Mouse (Mus musculus) midbrain, embryonic 11.5 days (tissue): Measurements from ENCODE around the gene Tmem270. TPM values are rescaled to one million over a fixed set of nuclear protein-coding genes. Genes with fewer than 3 reads are reported as not detected.
A peak's percentile ranks its signal among the peaks of the same experiment; 100 is the strongest.

Experiments
- ATAC-seq: fragments of 200-750 bp; cut with Nextera tagmentation; 2 replicates; pipeline ENCODE4 v1.8.0; 2017; ENCODE audit warnings: moderate TSS enrichment, moderate library complexity; ENCODE audit not compliant: low FRiP score
- DNase-seq: peaks from one replicate; pipeline ENCODE4 v3.0.0; 2015; ENCODE audit warnings: low spot score; ENCODE audit errors: missing footprints
- H3K27ac ChIP-seq: fragments of 300-500 bp; sonication (generic); 2 replicates; pipeline ENCODE4 v1.5.1; 2014; ENCODE audit warnings: low read depth, low read length
- H3K27me3 ChIP-seq: fragments of 300-500 bp; sonication (generic); 2 replicates; pipeline ENCODE4 v1.6.1; 2014; ENCODE audit warnings: mild to moderate bottlenecking, low read length, moderate library complexity, mixed read lengths; ENCODE audit not compliant: control insufficient read depth, insufficient read depth
- H3K36me3 ChIP-seq: fragments of 300-500 bp; sonication (generic); 2 replicates; pipeline ENCODE4 v1.6.1; 2014; ENCODE audit warnings: mild to moderate bottlenecking, low read length, moderate library complexity, mixed read lengths; ENCODE audit not compliant: control insufficient read depth, insufficient read depth
- H3K4me1 ChIP-seq: fragments of 300-500 bp; sonication (generic); 2 replicates; pipeline ENCODE4 v1.6.1; 2014; ENCODE audit warnings: low read length; ENCODE audit not compliant: control insufficient read depth, insufficient read depth
- H3K4me2 ChIP-seq: fragments of 300-500 bp; sonication (generic); 2 replicates; pipeline ENCODE4 v1.6.1; 2014; ENCODE audit warnings: mild to moderate bottlenecking, moderate library complexity
- H3K4me3 ChIP-seq: fragments of 300-500 bp; sonication (generic); 2 replicates; pipeline ENCODE4 v1.5.1; 2014; ENCODE audit warnings: low read depth, low read length
- H3K9ac ChIP-seq: fragments of 300-500 bp; sonication (generic); 2 replicates; pipeline ENCODE4 v1.6.1; 2014; ENCODE audit warnings: low read length
- H3K9me3 ChIP-seq: fragments of 300-500 bp; sonication (generic); 2 replicates; pipeline ENCODE4 v1.6.1; 2016; ENCODE audit warnings: low read length; ENCODE audit not compliant: control insufficient read depth
- WGBS: fragments of 180-500 bp; shearing (Covaris S2); extraction: QIAGEN DNeasy Blood & Tissue Kit; methylation state at CpG from one replicate; pipeline ENCODE4 v1.1.7; 2014; 5-methylcytosine and 5-hydroxymethylcytosine counted together
- polyA plus RNA-seq: library from polyadenylated mRNA; unstranded; fragments of >200 nt; fragmentation: Nextera tagmentation; extraction: Ambion mirVana; gene quantifications from 2 replicates; pipeline ENCODE4 v1.2.1, GENCODE M21; 2014

Tmem270 gene
- polyA plus RNA-seq, 1 experiment from 2014 or later: not detected

- Histone ChIP-seq H3K4me3 (no peak overlapping the region), H3K4me1 (no peaks in the 10 kb centered on the region)
- ATAC-seq: no peak
Measured at GRCm38 (mm10) chr5:134859193-134859592, 47.3 kb downstream of the Tmem270 start.

DNA sequence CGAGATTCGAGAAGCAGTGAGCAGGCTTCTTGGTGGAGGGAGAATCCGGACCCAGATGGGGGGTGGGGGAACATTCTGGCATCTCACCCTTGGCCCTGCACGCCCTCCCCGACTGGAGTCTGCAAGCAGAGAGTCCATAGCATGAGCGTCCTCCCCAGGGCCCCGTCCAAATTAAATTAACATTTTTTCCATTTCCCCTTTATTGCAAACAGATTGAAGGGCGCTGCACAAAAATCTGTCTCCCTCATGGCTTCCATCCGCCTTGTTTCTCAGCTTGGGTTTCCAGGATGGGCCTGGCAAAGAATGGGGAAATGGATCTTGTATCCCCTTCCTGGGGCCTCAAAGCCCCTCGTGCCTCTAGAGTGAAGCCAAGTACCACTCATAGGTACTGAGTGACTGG, 48.2 kb downstream of the Tmem270 start:
- H3K9me3 ChIP-seq: no peaks in the 10 kb centered on the region
- peak; percentile 60 for DNase-seq
- no peaks in the 10 kb centered on the region for H3K4me1 ChIP-seq
- H3K27ac ChIP-seq: no peak overlapping the region
- no peaks in the 10 kb centered on the region for H3K27me3 ChIP-seq
- no peak overlapping the region for H3K4me2 ChIP-seq
- WGBS: 86% methylated on average over 10 of the region's 10 CpGs
- no peak overlapping the region for H3K9ac ChIP-seq
- no peaks in the 10 kb centered on the region for H3K36me3 ChIP-seq
- no peak overlapping the region for H3K4me3 ChIP-seq
- ATAC-seq: no peak

More at GRCm38 (mm10) chr5:134859193-134859592, 47.3 kb downstream of the Tmem270 start:
- Histone ChIP-seq H3K9me3 (no peaks in the 10 kb centered on the region), H3K36me3 (no peaks in the 10 kb centered on the region), H3K4me2 (no peak overlapping the region), H3K27ac (no peak overlapping the region), H3K9ac (no peak overlapping the region), H3K27me3 (no peaks in the 10 kb centered on the region)
- 86% methylated on average over 5 of the region's 5 CpGs for WGBS
- DNase-seq: no peak

- Histone ChIP-seq H3K4me1 (no peaks in the 10 kb centered on the region), H3K27ac (no peak overlapping the region), H3K9ac (no peak overlapping the region), H3K27me3 (no peaks in the 10 kb centered on the region), H3K9me3 (no peaks in the 10 kb centered on the region), H3K4me2 (no peak overlapping the region), H3K4me3 (no peak overlapping the region), H3K36me3 (no peaks in the 10 kb centered on the region)
- DNase-seq (peak; percentile 62), ATAC-seq (no peak)
- 83% methylated on average over 5 of the region's 5 CpGs for WGBS
Measured at GRCm38 (mm10) chr5:134852873-134853272, 53.7 kb downstream of the Tmem270 start.

Other genes starting within 250 kb of the Tmem270 start
- gene Limk1, start 218.1 kb downstream of the Tmem270 start, polyA plus RNA-seq: 8.4 and 9.1 TPM in 2 replicates
- 1.1 and 2.0 TPM in 2 replicates for gene Eln, start 159.4 kb downstream of the Tmem270 start, polyA plus RNA-seq
- gene Cldn13, start 8.8 kb upstream of the Tmem270 start, polyA plus RNA-seq: 3.8 and 3.9 TPM in 2 replicates
- 9.1 and 9.2 TPM in 2 replicates for gene Mettl27, start 25.6 kb upstream of the Tmem270 start, polyA plus RNA-seq
- gene Cldn4, start 40.2 kb upstream of the Tmem270 start, polyA plus RNA-seq: 2.5 and 2.7 TPM in 2 replicates
- 0.59 and 1.4 TPM in 2 replicates for gene Cldn3, start 79.5 kb upstream of the Tmem270 start, polyA plus RNA-seq
- 37.8 and 41.2 TPM in 2 replicates for gene Abhd11, start 102.4 kb upstream of the Tmem270 start, polyA plus RNA-seq
- 16.1 and 17.7 TPM in 2 replicates for gene Stx1a, start 116.7 kb upstream of the Tmem270 start, polyA plus RNA-seq
- gene Dnajc30, start 157.5 kb upstream of the Tmem270 start, polyA plus RNA-seq: 30.0 and 30.2 TPM in 2 replicates
- 105 and 116 TPM in 2 replicates for gene Bud23, start 158.2 kb upstream of the Tmem270 start, polyA plus RNA-seq
- 6.8 and 9.6 TPM in 2 replicates for gene Vps37d, start 171.5 kb upstream of the Tmem270 start, polyA plus RNA-seq
- 1.2 and 2.1 TPM in 2 replicates for gene Mlxipl, start 183.2 kb upstream of the Tmem270 start, polyA plus RNA-seq
- 20.1 and 21.2 TPM in 2 replicates for gene Tbl2, start 242.9 kb upstream of the Tmem270 start, polyA plus RNA-seq